Mouse (Mus musculus) stomach, postnatal 0 days (tissue): ENCODE results near the gene Ino80e.

Experiments
- CTCF ChIP-seq: IDR thresholded peaks from 2 replicates; pipeline ENCODE4 v1.5.1; 2016; ENCODE audit warnings: antibody characterized with exemption, low read depth, mild to moderate bottlenecking, moderate library complexity
- EP300 ChIP-seq: optimal IDR thresholded peaks from 2 replicates; pipeline ENCODE3; 2016; ENCODE audit warnings: antibody characterized with exemption

DNA sequence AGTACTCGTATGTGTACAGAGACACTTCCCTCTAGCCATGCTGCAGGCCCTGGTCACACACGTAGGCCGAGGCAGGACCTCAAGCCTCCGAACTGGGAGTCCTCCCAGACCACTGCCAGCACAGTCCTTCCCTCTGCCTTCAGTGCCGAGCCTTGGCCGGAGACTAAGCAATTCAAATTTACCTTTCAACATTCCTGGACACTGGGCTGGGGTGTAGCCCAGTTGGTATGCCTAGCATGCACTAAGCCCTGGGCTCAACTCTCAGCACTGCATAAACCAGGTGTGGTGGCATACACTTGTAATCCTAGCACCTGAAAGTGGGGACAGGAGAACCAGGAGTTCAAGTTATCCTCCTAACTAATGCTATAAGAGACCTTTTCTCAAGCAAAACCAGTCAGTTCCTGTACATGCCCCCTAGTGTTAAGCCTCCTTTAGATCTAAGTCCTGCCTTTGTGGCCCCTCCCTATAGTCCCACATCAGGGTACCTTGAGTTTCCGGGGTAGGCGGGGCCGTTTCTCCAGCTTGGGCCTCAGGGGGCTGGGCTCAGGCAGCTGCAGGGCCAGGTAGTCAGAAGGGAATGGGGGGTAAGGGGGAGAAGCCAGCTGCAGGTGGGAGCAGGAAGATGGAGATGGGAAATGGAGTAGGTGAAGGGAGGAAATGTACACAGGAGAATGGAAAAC is 5.3 kb downstream of the Ino80e start:
- TF ChIP-seq CTCF, result peak; percentile 26
- TF ChIP-seq EP300, result no peak
